Mouse (Mus musculus) hindbrain, embryonic 12.5 days (tissue): ENCODE measurements at regions not wholly inside any gene's neighbourhood (a gene's known extent, or its start where the extent isn't known, plus 50 kb on each side); places are given as distances from the start of the nearest gene placed in this dataset.

Experiments used
- ATAC-seq: fragments of 200-750 bp; cut with Nextera tagmentation; 2 replicates; pipeline ENCODE4 v1.8.0; 2017; ENCODE audit warnings: moderate TSS enrichment; ENCODE audit not compliant: low FRiP score
- H3K27ac ChIP-seq: fragments of 300-500 bp; sonication (generic); 2 replicates; pipeline ENCODE4 v1.5.1; 2016; ENCODE audit warnings: mild to moderate bottlenecking
- H3K27me3 ChIP-seq: fragments of 300-500 bp; sonication (generic); 2 replicates; pipeline ENCODE4 v1.6.1; 2016; ENCODE audit warnings: mild to moderate bottlenecking
- H3K36me3 ChIP-seq: fragments of 300-500 bp; sonication (generic); 2 replicates; pipeline ENCODE4 v1.6.1; 2016; ENCODE audit warnings: mild to moderate bottlenecking
- H3K4me1 ChIP-seq: fragments of 300-500 bp; sonication (generic); 2 replicates; pipeline ENCODE4 v1.6.1; 2016
- H3K4me2 ChIP-seq: fragments of 300-500 bp; sonication (generic); replicated peaks from 2 replicates; pipeline ENCODE4 v1.6.1; 2016; ENCODE audit warnings: mild to moderate bottlenecking
- H3K4me3 ChIP-seq: fragments of 300-500 bp; sonication (generic); 2 replicates; pipeline ENCODE4 v1.5.1; 2016; ENCODE audit warnings: mild to moderate bottlenecking
- H3K9ac ChIP-seq: fragments of 300-500 bp; sonication (generic); 2 replicates; pipeline ENCODE4 v1.6.1; 2016; ENCODE audit warnings: mild to moderate bottlenecking, moderate library complexity
- H3K9me3 ChIP-seq: fragments of 300-500 bp; sonication (generic); replicated peaks from 2 replicates; pipeline ENCODE4 v1.6.1; 2016; ENCODE audit warnings: mild to moderate bottlenecking
- WGBS: fragments of 180-500 bp; shearing (Covaris S2); methylation state at CpG from one replicate; pipeline ENCODE4 v1.1.7; 2016; 5-methylcytosine and 5-hydroxymethylcytosine counted together

GRCm38 (mm10) chr8:5964299-5964698, 859.1 kb upstream of the Slc10a2 start:
- Histone ChIP-seq H3K4me3 (no peak overlapping the region), H3K27me3 (no peaks in the 10 kb centered on the region), H3K27ac (no peak overlapping the region), H3K9ac (no peak overlapping the region), H3K4me1 (no peaks in the 10 kb centered on the region), H3K36me3 (no peaks in the 10 kb centered on the region), H3K9me3 (no peaks in the 10 kb centered on the region), H3K4me2 (no peak overlapping the region)
- no peak for ATAC-seq
- 93% methylated on average over 1 of the region's 1 CpGs for WGBS

DNA sequence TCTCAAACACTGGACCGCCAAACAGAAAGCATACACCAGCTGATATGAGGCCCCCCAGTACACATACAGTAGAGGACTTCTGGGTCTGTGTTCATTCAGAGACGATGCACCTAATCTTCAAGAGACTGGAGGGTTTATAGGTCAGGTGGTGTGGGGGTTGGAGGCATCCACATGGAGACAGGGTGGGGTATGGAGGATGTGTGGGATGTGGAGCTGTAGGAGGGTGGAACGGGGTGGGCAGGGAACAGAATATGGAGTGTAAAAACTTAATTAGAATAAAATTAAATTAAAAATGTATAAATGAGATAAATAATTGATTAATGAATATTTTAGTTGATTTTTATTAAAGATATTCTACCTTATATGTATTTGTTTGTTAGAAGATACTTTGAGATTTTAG, 832.9 kb upstream of the Slc10a2 start:
- Histone ChIP-seq H3K9me3 (no peaks in the 10 kb centered on the region), H3K4me3 (no peak overlapping the region), H3K36me3 (no peaks in the 10 kb centered on the region), H3K9ac (no peak overlapping the region), H3K27ac (no peak overlapping the region), H3K4me1 (no peaks in the 10 kb centered on the region), H3K4me2 (no peak overlapping the region), H3K27me3 (no peaks in the 10 kb centered on the region)
- WGBS: 87% methylated on average over 3 of the region's 3 CpGs
- ATAC-seq: no peak

- no peak overlapping the region for H3K27ac ChIP-seq
- no peaks in the 10 kb centered on the region for H3K36me3 ChIP-seq
- WGBS: 95% methylated on average over 1 of the region's 1 CpGs
- H3K9me3 ChIP-seq: no peaks in the 10 kb centered on the region
- no peak for ATAC-seq
- H3K27me3 ChIP-seq: no peaks in the 10 kb centered on the region
- no peak overlapping the region for H3K4me3 ChIP-seq
- no peaks in the 10 kb centered on the region for H3K4me1 ChIP-seq
- no peak overlapping the region for H3K4me2 ChIP-seq
- H3K9ac ChIP-seq: no peak overlapping the region
Measured at GRCm38 (mm10) chr8:5918136-5918535, 813.0 kb upstream of the Slc10a2 start.
